Mouse (Mus musculus): ENCODE results near the gene Rabl6.
A peak's percentile ranks its signal among the peaks of the same experiment; 100 is the strongest.

Rabl6 gene

GRCm38 (mm10) chr2:25546811-25547491 is 61.4 kb downstream of the Rabl6 start, which contains the start of gene Traf2:
TSS of gene Traf2 (minus strand) at chr2:25546940.
- peak; percentile 96 to 97 for DNase-seq (ENCODE audit: low spot score in 2 of 2)

- DNase-seq (ENCODE audit: low spot score in 2 of 2), result no peak
These were observed 62.1 kb downstream of the Rabl6 start for GRCm38 (mm10) chr2:25545996-25546810.

GRCm38 (mm10) chr2:25541644-25542367 is 66.5 kb downstream of the Rabl6 start:
- no peak for DNase-seq (ENCODE audit: low spot score in 2 of 2)

GRCm38 (mm10) chr2:25540541-25540948 is 67.8 kb downstream of the Rabl6 start:
- no peak for DNase-seq (ENCODE audit: low spot score in 2 of 2)

GRCm38 (mm10) chr2:25536531-25536930 is 71.8 kb downstream of the Rabl6 start:
- no peak for DNase-seq (ENCODE audit: low spot score in 2 of 2)

- DNase-seq (ENCODE audit: low spot score in 2 of 2), result no peak
These were observed 73.5 kb downstream of the Rabl6 start for GRCm38 (mm10) chr2:25534866-25535182.

- peak in 1 of 2 experiments; percentile 39 for DNase-seq (ENCODE audit: low spot score in 2 of 2)
These were observed 74.0 kb downstream of the Rabl6 start for GRCm38 (mm10) chr2:25534178-25534865.

GRCm38 (mm10) chr2:25533707-25534106 is 74.6 kb downstream of the Rabl6 start:
- DNase-seq (ENCODE audit: low spot score in 2 of 2), result no peak

Data from spleen, postnatal 14 days (tissue).